Mouse (Mus musculus): Measurements from ENCODE around the gene Zfp661.

DNA sequence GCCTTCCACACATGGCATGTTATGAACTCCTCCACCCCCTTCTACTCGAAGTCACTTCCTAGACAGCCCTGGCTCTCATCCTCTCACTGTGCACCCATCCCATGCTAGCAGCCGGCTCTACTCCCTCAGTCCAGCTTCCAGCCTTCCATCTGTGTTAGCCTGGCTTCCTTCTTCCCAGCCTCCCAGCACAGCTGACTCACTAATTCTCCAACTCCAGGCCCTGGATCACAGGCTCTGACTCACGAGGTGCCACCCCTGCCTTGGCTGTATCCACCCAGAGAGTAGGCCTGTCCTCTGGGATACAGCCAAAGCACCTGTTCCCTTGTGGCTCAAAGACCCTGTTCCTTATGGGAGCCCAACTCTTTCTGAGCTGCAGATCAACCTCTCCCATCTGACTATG lies 49.3 kb downstream of the Zfp661 start:
- TF ChIP-seq CTCF (IDR thresholded peaks at IDR 0.05; ENCODE audit: insufficient read depth, low read depth, low read length) (no peak), POLR2A (IDR thresholded peaks at IDR 0.05; ENCODE audit: insufficient read depth, low read depth, low read length) (no peak)
